Mouse (Mus musculus) inflammation-experienced regulatory T-cells, adult 6 months (primary cell): Measurements from ENCODE around the gene Cyp2d10. TPM values are rescaled to one million over a fixed set of nuclear protein-coding genes. Genes with fewer than 3 reads are reported as not detected.
"Not testable (repeated sequence)": the region's sequence is repeated elsewhere in the genome, so short reads cannot be mapped to it uniquely, and the experiment has no call there.

Experiments used
- ATAC-seq: one replicate; pipeline ENCODE4 v1.8.0; 2017
- polyA plus RNA-seq, 3 experiments: library from polyadenylated mRNA; unstranded; fragments of 100-300 nt; shearing (Covaris generic); gene quantifications; one replicate each; pipeline ENCODE4 v1.2.1; 2017

The Cyp2d10 gene
- not detected for polyA plus RNA-seq

DNA sequence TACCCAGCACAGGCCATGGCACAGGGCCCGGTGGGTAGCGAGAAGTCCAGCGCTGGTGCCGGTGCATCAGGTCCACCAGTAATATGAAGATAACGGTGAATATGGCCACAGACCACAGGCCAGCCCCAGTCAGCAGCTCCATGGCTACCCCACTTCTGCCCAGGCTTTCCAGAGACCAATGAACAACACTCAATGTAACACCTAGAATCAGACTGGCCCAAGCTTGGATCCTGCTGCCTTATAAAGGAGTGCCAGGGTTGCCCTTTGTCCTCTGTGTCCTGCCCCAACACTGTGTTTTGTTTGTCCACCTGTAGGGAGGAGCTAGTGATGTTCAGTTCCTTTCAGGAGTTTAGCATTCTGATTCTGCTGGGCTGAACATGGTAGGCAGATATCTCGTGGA lies at the start of gene Cyp2d10:
Cyp2d10 (minus strand) TSS at position 215 of the 400 bp plus-strand sequence.
- ATAC-seq = no peak

- not testable (repeated sequence) for ATAC-seq
These were observed 49.2 kb upstream of the Cyp2d10 start for GRCm38 (mm10) chr15:82456086-82456790.

GRCm38 (mm10) chr15:82453501-82453900 lies 46.5 kb upstream of the Cyp2d10 start:
- not testable (repeated sequence) for ATAC-seq

- not testable (repeated sequence) for ATAC-seq
These were observed 45.1 kb upstream of the Cyp2d10 start for GRCm38 (mm10) chr15:82452133-82452532.

GRCm38 (mm10) chr15:82450045-82450444 lies 43.0 kb upstream of the Cyp2d10 start:
- not testable (repeated sequence) for ATAC-seq

DNA sequence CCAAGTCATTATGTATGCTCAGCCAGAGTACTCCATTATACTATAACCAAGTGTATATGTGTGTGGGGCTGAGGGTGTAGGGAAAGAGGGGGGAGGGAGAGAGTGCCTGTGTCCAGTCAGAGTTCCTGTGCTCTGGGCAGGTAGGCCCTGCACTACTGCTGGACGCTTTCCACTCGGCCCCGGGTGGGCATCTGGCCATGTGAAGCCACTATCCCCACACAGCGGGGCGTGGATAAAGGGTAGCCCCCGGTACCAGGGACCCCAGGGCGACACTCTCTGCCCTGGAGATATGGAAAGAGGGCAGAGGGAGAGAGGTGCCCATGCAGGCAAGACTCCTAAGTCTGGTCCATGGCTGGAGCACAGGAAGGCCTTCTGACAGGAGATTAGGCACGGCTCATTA lies 38.2 kb upstream of the Cyp2d10 start:
- ATAC-seq = no peak

- ATAC-seq = no peak
These were observed 36.7 kb upstream of the Cyp2d10 start for GRCm38 (mm10) chr15:82443658-82444057.

GRCm38 (mm10) chr15:82437975-82438617 lies 31.1 kb upstream of the Cyp2d10 start:
- ATAC-seq = no peak

GRCm38 (mm10) chr15:82435606-82436005 lies 28.6 kb upstream of the Cyp2d10 start:
- no peak for ATAC-seq

GRCm38 (mm10) chr15:82435011-82435410 lies 28.0 kb upstream of the Cyp2d10 start:
- no peak for ATAC-seq

DNA sequence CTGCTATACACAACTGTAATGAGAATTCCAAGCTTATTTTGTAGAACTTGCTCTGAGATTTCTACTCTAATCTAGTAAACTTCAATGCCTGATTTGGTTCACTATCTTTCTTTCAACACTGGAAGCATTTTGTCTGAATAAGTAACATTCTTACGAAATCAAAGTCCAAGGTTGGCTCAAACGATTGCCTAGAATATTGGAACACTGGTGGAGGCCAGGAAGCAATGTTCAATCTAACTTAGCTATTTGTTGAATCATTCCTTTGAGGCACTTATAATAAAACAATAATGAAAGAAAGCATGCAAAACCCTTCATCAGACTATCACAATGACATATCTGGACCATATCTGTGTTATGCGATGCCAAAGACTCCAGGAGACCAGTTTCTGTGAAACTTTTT lies 27.5 kb upstream of the Cyp2d10 start:
- ATAC-seq = no peak

DNA sequence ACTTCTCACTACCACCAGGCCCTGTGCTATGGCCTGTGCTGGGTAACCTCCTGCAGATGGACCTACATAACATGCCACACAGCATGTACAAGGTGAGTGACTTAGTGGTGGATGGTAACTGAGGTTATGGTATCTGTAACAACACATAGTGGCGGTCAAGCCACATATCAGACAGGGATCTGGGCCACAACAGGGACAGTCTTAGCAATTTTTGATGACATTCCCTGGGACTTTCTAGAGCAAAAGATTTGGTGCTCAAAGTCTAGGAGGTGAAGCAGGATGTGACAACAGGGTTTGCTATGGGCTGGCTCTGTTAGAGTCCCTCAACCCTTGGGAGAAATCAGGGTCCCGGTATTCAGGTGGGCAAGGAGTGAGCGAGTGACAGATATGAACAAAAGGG lies 26.6 kb upstream of the Cyp2d10 start:
- ATAC-seq = no peak

DNA sequence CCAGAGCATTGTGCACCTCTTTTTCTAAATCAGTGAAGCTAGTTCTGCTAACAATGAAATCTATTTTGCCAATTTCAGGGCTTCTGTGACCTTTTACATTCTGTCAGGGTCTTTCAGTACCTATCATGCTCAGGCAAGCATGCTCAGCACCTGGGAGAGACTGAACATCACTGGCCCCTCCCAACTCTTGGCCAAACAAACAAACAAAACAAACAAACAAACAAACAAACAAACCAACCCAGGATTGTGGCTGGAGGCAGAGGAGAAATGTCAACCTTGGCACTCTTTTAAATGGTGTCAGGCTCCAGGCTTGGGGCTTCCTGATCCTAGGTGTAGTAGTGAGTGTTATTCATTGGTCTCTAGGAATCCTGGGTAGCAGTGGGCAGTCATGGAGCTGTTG lies 26.1 kb upstream of the Cyp2d10 start, which contains the start of gene Cyp2d9:
Cyp2d9 (plus strand) TSS at position 301 of the 400 bp plus-strand sequence.
- no peak for ATAC-seq

GRCm38 (mm10) chr15:82423471-82423870 lies 16.5 kb upstream of the Cyp2d10 start:
- ATAC-seq = no peak

GRCm38 (mm10) chr15:82422935-82423334 lies 15.9 kb upstream of the Cyp2d10 start:
- ATAC-seq = no peak

- no peak for ATAC-seq
These were observed 11.6 kb upstream of the Cyp2d10 start for GRCm38 (mm10) chr15:82418616-82419015.

- ATAC-seq = peak; percentile 75
These were observed 10.1 kb upstream of the Cyp2d10 start for GRCm38 (mm10) chr15:82416797-82417789.

DNA sequence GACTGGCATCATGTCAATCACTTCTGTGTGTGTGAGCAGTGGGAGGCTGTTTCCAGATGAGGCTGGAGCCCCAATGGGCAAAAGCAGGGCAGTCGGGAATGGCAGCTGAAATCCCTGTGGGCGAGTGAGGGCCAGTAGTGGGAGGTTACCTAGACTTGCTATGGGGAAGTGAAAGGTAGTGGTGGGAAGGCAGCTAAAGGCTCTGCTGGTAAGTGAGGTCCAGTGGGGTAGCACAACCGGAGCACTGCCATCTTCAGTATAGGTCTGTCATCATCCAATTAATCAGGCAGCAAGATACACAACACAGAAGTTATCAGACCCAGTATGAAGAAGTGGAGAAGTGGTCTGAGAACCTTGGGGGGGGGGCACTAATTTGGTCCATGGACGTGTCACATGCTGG lies 541 bp upstream of the Cyp2d10 start:
- no peak for ATAC-seq

GRCm38 (mm10) chr15:82404163-82404562 lies 2.8 kb downstream of the Cyp2d10 start:
- ATAC-seq = no peak

GRCm38 (mm10) chr15:82403606-82404005 lies 3.4 kb downstream of the Cyp2d10 start:
- no peak for ATAC-seq

GRCm38 (mm10) chr15:82402741-82403140 lies 4.3 kb downstream of the Cyp2d10 start:
- ATAC-seq = no peak

GRCm38 (mm10) chr15:82402106-82402505 lies 4.9 kb downstream of the Cyp2d10 start:
- no peak for ATAC-seq

DNA sequence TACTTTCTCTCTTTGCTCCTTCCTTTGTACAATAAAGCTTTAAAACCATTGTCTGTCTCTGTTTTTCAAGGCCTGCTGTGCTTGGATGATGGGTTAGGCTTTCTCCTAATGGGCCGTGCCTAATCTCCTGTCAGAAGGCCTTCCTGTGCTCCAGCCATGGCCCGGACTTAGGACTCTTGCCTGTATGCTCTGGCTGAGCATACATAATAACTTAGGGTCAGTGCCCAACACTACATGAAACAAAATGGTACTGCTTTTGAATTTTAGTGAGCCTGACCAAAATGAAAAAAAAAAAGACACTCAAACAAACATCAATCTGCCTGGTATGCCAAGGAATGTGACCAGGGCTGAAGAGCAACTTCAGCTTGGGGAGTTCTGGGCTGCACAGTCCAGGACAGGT lies 5.5 kb downstream of the Cyp2d10 start:
- ATAC-seq = no peak
